ENCODE assay signal across 9 mouse cellular contexts in the genomic region with DNA sequence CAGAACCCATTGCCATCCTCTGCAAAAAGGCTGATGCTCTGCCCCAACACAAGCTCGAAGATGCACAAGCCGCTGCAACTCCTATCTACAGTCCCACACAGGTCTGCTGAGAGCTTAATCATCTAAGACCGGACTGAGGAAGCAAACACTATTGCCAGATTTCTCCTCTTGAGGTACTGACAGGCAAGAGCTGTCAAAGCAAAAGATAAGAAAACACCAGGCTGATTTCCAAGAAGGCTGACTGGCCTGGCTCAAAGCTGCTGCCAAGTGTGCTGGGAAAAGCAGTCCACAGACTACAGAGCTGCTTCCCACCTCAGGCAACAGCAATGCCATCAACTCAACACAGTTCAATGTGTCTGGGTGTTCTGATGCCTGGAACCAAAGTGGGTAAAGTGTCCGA. TPM values are rescaled to one million over a fixed set of nuclear protein-coding genes. Genes with fewer than 3 reads are reported as not detected.
DNase-seq lines count a peak whose midpoint lies in the region; ATAC-seq lines count a peak whose summit lies in the region.
"Had no signal": no experiment of that assay in that cellular context is flagged by ENCODE, and none has a peak within 500 bp of the region (broad histone marks: within the 10 kb centered on the region; RNA-seq: fewer than 3 reads in every experiment).

No protein-coding gene starts in this region.

- H3K4me2 ChIP-seq in midbrain, embryonic 14.5 days (ENCODE audit: low read length) = no peak overlapping the region
- H3K4me2 ChIP-seq: stomach, embryonic 15.5 days had no signal

- peaks cover 61% of the 10 kb centered on the region for H3K4me1 ChIP-seq in megakaryocyte, embryonic 14.5 days
- peaks cover 20% of the 10 kb centered on the region for H3K4me1 ChIP-seq in embryonic facial prominence, embryonic 10.5 days
- no peaks in the 10 kb centered on the region for H3K4me1 ChIP-seq in midbrain, embryonic 14.5 days (ENCODE audit: control insufficient read depth, insufficient read depth, low read length)

- no peak overlapping the region for H3K9ac ChIP-seq in midbrain, embryonic 14.5 days (replicated peaks; ENCODE audit: low read length)
- H3K9ac ChIP-seq: stomach, embryonic 15.5 days had no signal

- H3K9me3 ChIP-seq in megakaryocyte, embryonic 14.5 days = no peaks in the 10 kb centered on the region
- no peaks in the 10 kb centered on the region for H3K9me3 ChIP-seq in embryonic facial prominence, embryonic 10.5 days
- H3K9me3 ChIP-seq in midbrain, embryonic 14.5 days (ENCODE audit: control insufficient read depth, low read length) = no peaks in the 10 kb centered on the region
- H3K9me3 ChIP-seq: stomach, embryonic 15.5 days had no signal

- peaks cover 27% of the 10 kb centered on the region for H3K36me3 ChIP-seq in megakaryocyte, embryonic 14.5 days (replicated peaks; ENCODE audit: low read length)
- H3K36me3 ChIP-seq in embryonic facial prominence, embryonic 10.5 days (replicated peaks) = no peaks in the 10 kb centered on the region
- no peaks in the 10 kb centered on the region for H3K36me3 ChIP-seq in midbrain, embryonic 14.5 days (ENCODE audit: control insufficient read depth, insufficient read depth, low read length)
- H3K36me3 ChIP-seq: stomach, embryonic 15.5 days had no signal

- H3K27me3 ChIP-seq in megakaryocyte, embryonic 14.5 days (replicated peaks) = no peaks in the 10 kb centered on the region
- H3K27me3 ChIP-seq in embryonic facial prominence, embryonic 10.5 days (replicated peaks; ENCODE audit: low read depth, poor library complexity, severe bottlenecking) = no peaks in the 10 kb centered on the region
- H3K27me3 ChIP-seq in midbrain, embryonic 14.5 days (ENCODE audit: control insufficient read depth, insufficient read depth, low read length) = no peaks in the 10 kb centered on the region
- H3K27me3 ChIP-seq: stomach, embryonic 15.5 days had no signal

- peak overlapping the region; percentile 80 for H3K4me3 ChIP-seq in megakaryocyte, embryonic 14.5 days (replicated peaks)
- no peak overlapping the region for H3K4me3 ChIP-seq in embryonic facial prominence, embryonic 10.5 days
- no peak overlapping the region for H3K4me3 ChIP-seq in midbrain, embryonic 14.5 days (replicated peaks; ENCODE audit: low read depth, low read length)
- H3K4me3 ChIP-seq: stomach, embryonic 15.5 days had no signal

- intact Hi-C loops in left cerebral cortex, postnatal 10 days (cut with DNase I) = no loop called here

- H3K27ac ChIP-seq in embryonic facial prominence, embryonic 10.5 days (replicated peaks) = no peak overlapping the region
- H3K27ac ChIP-seq in midbrain, embryonic 14.5 days (replicated peaks; ENCODE audit: low read depth, low read length) = no peak overlapping the region
- H3K27ac ChIP-seq: stomach, embryonic 15.5 days had no signal

- WGBS in embryonic facial prominence, embryonic 10.5 days = 94% methylated on average over 4 of the region's 4 CpGs
- 93% methylated on average over 4 of the region's 4 CpGs for WGBS in midbrain, embryonic 14.5 days

- peak; percentile 3 for DNase-seq in embryonic facial prominence, embryonic 10.5 days (ENCODE audit: low spot score)
- no peak for DNase-seq in frontal cortex, adult 2 months (ENCODE audit: extremely low spot score in 1 of 2, low spot score in 1 of 2)
- DNase-seq in left cerebral cortex, postnatal 10 days (ENCODE audit: extremely low spot score in 1 of 2, low spot score in 2 of 2) = no peak
- DNase-seq in midbrain, embryonic 14.5 days = no peak

- ATAC-seq in megakaryocyte, adult 5-6 weeks (ENCODE audit: poor library complexity, severe bottlenecking) = no peak
- peak; percentile 37 to 56 for ATAC-seq in hematopoietic stem cell, adult 5-6 weeks (replicated peaks in 1 of 2; ENCODE audit: insufficient read depth in 1 of 2, low FRiP score in 2 of 2, low TSS enrichment in 1 of 2, low read depth in 1 of 2, poor library complexity in 2 of 2, severe bottlenecking in 2 of 2)
- peak; percentile 97 for ATAC-seq in megakaryocyte progenitor cell, adult 5-6 weeks (replicated peaks; ENCODE audit: poor library complexity)
- ATAC-seq in midbrain, embryonic 14.5 days (ENCODE audit: low FRiP score, low TSS enrichment) = no peak

RNA-seq across cellular contexts. Expression of gene Sgms1, which starts 17.1 kb away (rescaled TPM):
- polyA plus RNA-seq in megakaryocyte, embryonic 14.5 days (2012; ENCODE audit: insufficient read depth, low replicate concordance) = 6.8 and 10.8 TPM in 2 replicates
- total RNA-seq in megakaryocyte, adult 5-6 weeks (2015) = 45.4 and 48.3 TPM in 2 replicates
- 44.9 and 69.6 TPM in 2 replicates for total RNA-seq in megakaryocyte, adult 5-6 weeks (2017)
- 15.2 and 16.6 TPM in 2 replicates for polyA plus RNA-seq in embryonic facial prominence, embryonic 10.5 days (2016; fragmentation: Nextera tagmentation; extraction: Ambion mirVana)
- 79.2 and 81.0 TPM in 2 replicates for total RNA-seq in hematopoietic stem cell, adult 5-6 weeks (2017)
- total RNA-seq in megakaryocyte progenitor cell, adult 5-6 weeks (2015) = 15.9 and 24.8 TPM in 2 replicates
- 16.4 and 21.5 TPM in 2 replicates for total RNA-seq in megakaryocyte progenitor cell, adult 5-6 weeks (2017)
- 26.3 and 27.9 TPM in 2 replicates for polyA plus RNA-seq in frontal cortex, adult 2 months (2012; rRNA removed)
- total RNA-seq in left cerebral cortex, postnatal 10 days (2021) = 10 to 100 TPM; 30.5 to 37.3 TPM
- polyA plus RNA-seq in midbrain, embryonic 14.5 days (2014; fragmentation: Nextera tagmentation; extraction: Ambion mirVana) = 12.3 and 13.8 TPM in 2 replicates

Comparison
In these comparisons a context has a peak if more than half of its experiments do, and no peak if none do; other contexts are left out.
1. ATAC-seq: peak in hematopoietic stem cell, adult 5-6 weeks (2 of 2) and megakaryocyte progenitor cell, adult 5-6 weeks (single experiment); none in megakaryocyte, adult 5-6 weeks (single experiment) and midbrain, embryonic 14.5 days (single experiment).